Mouse (Mus musculus): Measurements from ENCODE around the gene Aasdh. TPM values are rescaled to one million over a fixed set of nuclear protein-coding genes. Genes with fewer than 3 reads are reported as not detected.
A peak's percentile ranks its signal among the peaks of the same experiment; 100 is the strongest.

Aasdh gene
- total RNA-seq (2022): 10 to 100 TPM; 27.3 to 35.6 (median 30.3) TPM

GRCm38 (mm10) chr5:76905405-76906154, at the start of gene Aasdh:
Gene Aasdh, minus strand, starts transcription at chr5:76905514.
- peak; percentile 89 to 95 for DNase-seq (ENCODE audit: low spot score in 2 of 2)

- no peak for DNase-seq (ENCODE audit: low spot score in 2 of 2)
These were observed 49.1 kb upstream of the Aasdh start for GRCm38 (mm10) chr5:76954271-76954900.

GRCm38 (mm10) chr5:76953794-76954193, 48.5 kb upstream of the Aasdh start:
- DNase-seq (ENCODE audit: low spot score in 2 of 2): no peak

- no peak for DNase-seq (ENCODE audit: low spot score in 2 of 2)
These were observed 47.1 kb upstream of the Aasdh start for GRCm38 (mm10) chr5:76952112-76953040.

- DNase-seq (ENCODE audit: low spot score in 2 of 2): peak; percentile 95 to 96
These were observed 46.1 kb upstream of the Aasdh start, which contains the start of the genes Paics and Ppat for GRCm38 (mm10) chr5:76951106-76952027. Gene Paics, plus strand, starts transcription at chr5:76951307. Gene Ppat, minus strand, starts transcription at chr5:76951578.

- no peak for DNase-seq (ENCODE audit: low spot score in 2 of 2)
These were observed 45.2 kb upstream of the Aasdh start for GRCm38 (mm10) chr5:76950343-76951105.

- no peak for DNase-seq (ENCODE audit: low spot score in 2 of 2)
These were observed 42.4 kb upstream of the Aasdh start for GRCm38 (mm10) chr5:76947758-76948157.

GRCm38 (mm10) chr5:76947142-76947541, 41.8 kb upstream of the Aasdh start:
- DNase-seq (ENCODE audit: low spot score in 2 of 2): no peak

- no peak for DNase-seq (ENCODE audit: low spot score in 2 of 2)
These were observed 40.3 kb upstream of the Aasdh start for GRCm38 (mm10) chr5:76945678-76946033.

- DNase-seq (ENCODE audit: low spot score in 2 of 2): no peak
These were observed 39.8 kb upstream of the Aasdh start for GRCm38 (mm10) chr5:76944965-76945677.

- no peak for DNase-seq (ENCODE audit: low spot score in 2 of 2)
These were observed 37.2 kb upstream of the Aasdh start for GRCm38 (mm10) chr5:76942505-76942904.

- DNase-seq (ENCODE audit: low spot score in 2 of 2): no peak
These were observed 36.7 kb upstream of the Aasdh start for GRCm38 (mm10) chr5:76941975-76942374.

GRCm38 (mm10) chr5:76939717-76940116, 34.4 kb upstream of the Aasdh start:
- no peak for DNase-seq (ENCODE audit: low spot score in 2 of 2)

- DNase-seq (ENCODE audit: low spot score in 2 of 2): no peak
These were observed 24.0 kb upstream of the Aasdh start for GRCm38 (mm10) chr5:76929180-76929877.

GRCm38 (mm10) chr5:76928124-76928832, 23.0 kb upstream of the Aasdh start:
- DNase-seq (ENCODE audit: low spot score in 2 of 2): peak in 1 of 2 experiments; percentile 34

GRCm38 (mm10) chr5:76924296-76924695, 19.0 kb upstream of the Aasdh start:
- no peak for DNase-seq (ENCODE audit: low spot score in 2 of 2)

- DNase-seq (ENCODE audit: low spot score in 2 of 2): peak in 1 of 2 experiments; percentile 51
These were observed 18.1 kb upstream of the Aasdh start for GRCm38 (mm10) chr5:76923428-76923827.

- no peak for DNase-seq (ENCODE audit: low spot score in 2 of 2)
These were observed 17.5 kb upstream of the Aasdh start for GRCm38 (mm10) chr5:76922833-76923232.
